Mouse (Mus musculus) lung, postnatal 36 days (tissue): ENCODE measurements at regions not wholly inside any gene's neighbourhood (a gene's known extent, or its start where the extent isn't known, plus 50 kb on each side); places are given as distances from the start of the nearest gene placed in this dataset.

Experiments used
- DNase-seq: peaks from one replicate; pipeline ENCODE4 v3.0.0; 2022; ENCODE audit warnings: mixed read lengths

- no peak for DNase-seq
These were observed 183.5 kb downstream of the Hsfy2 start for GRCm38 (mm10) chr1:56453756-56454155.

- no peak for DNase-seq
These were observed 194.4 kb downstream of the Hsfy2 start for GRCm38 (mm10) chr1:56442835-56443234.

GRCm38 (mm10) chr1:56406786-56407185 lies 230.4 kb downstream of the Hsfy2 start:
- no peak for DNase-seq

- no peak for DNase-seq
These were observed 233.9 kb downstream of the Hsfy2 start for GRCm38 (mm10) chr1:56403351-56403750.

- DNase-seq, result no peak
These were observed 241.4 kb downstream of the Hsfy2 start for GRCm38 (mm10) chr1:56395832-56396231.

- no peak for DNase-seq
These were observed 250.1 kb downstream of the Hsfy2 start for GRCm38 (mm10) chr1:56387086-56387485.

GRCm38 (mm10) chr1:56366319-56366718 lies 270.9 kb downstream of the Hsfy2 start:
- DNase-seq, result no peak

- DNase-seq, result no peak
These were observed 276.4 kb downstream of the Hsfy2 start for GRCm38 (mm10) chr1:56360857-56361256.

- DNase-seq, result no peak
These were observed 290.6 kb downstream of the Hsfy2 start for GRCm38 (mm10) chr1:56346638-56347037.

- DNase-seq, result no peak
These were observed 292.3 kb downstream of the Hsfy2 start for GRCm38 (mm10) chr1:56344952-56345351.

- DNase-seq, result no peak
These were observed 309.9 kb downstream of the Hsfy2 start for GRCm38 (mm10) chr1:56327381-56327780.

- no peak for DNase-seq
These were observed 328.6 kb downstream of the Hsfy2 start for GRCm38 (mm10) chr1:56308586-56308985.

- DNase-seq, result no peak
These were observed 342.8 kb downstream of the Hsfy2 start for GRCm38 (mm10) chr1:56294391-56294790.

- DNase-seq, result peak; percentile 4
These were observed 347.5 kb downstream of the Hsfy2 start for GRCm38 (mm10) chr1:56289748-56290147.

GRCm38 (mm10) chr1:56286386-56287045 lies 350.7 kb downstream of the Hsfy2 start:
- no peak for DNase-seq

- DNase-seq, result no peak
These were observed 375.5 kb downstream of the Hsfy2 start for GRCm38 (mm10) chr1:56261708-56262107.

- DNase-seq, result no peak
These were observed 376.5 kb downstream of the Hsfy2 start for GRCm38 (mm10) chr1:56260759-56261158.

GRCm38 (mm10) chr1:56256839-56257490 lies 380.3 kb downstream of the Hsfy2 start:
- no peak for DNase-seq

GRCm38 (mm10) chr1:56239686-56240085 lies 397.5 kb downstream of the Hsfy2 start:
- no peak for DNase-seq

- no peak for DNase-seq
These were observed 410.8 kb downstream of the Hsfy2 start for GRCm38 (mm10) chr1:56226314-56227008.

- no peak for DNase-seq
These were observed 417.5 kb downstream of the Hsfy2 start for GRCm38 (mm10) chr1:56219700-56220099.

GRCm38 (mm10) chr1:56210712-56211371 lies 426.4 kb downstream of the Hsfy2 start:
- no peak for DNase-seq

- no peak for DNase-seq
These were observed 430.5 kb downstream of the Hsfy2 start for GRCm38 (mm10) chr1:56206615-56207267.
